Mouse (Mus musculus) heart, postnatal 36 days (tissue): ENCODE data around the gene Pcyt1a. TPM values are rescaled to one million over a fixed set of nuclear protein-coding genes. Genes with fewer than 3 reads are reported as not detected.
A peak's percentile ranks its signal among the peaks of the same experiment; 100 is the strongest.
"Not testable (repeated sequence)": the region's sequence is repeated elsewhere in the genome, so short reads cannot be mapped to it uniquely, and the experiment has no call there.

Source experiments
- DNase-seq, 2 experiments: peaks; one replicate each; pipeline ENCODE4 v3.0.0; 2021 to 2022
- intact Hi-C: fragments of 180-260 bp; cut with DNase I; formaldehyde crosslinking; loops from one replicate; pipeline ENCODE4 v1.15.1; 2025
- total RNA-seq, 2 experiments: library from RNA; stranded (reverse); gene quantifications; 2 replicates each; pipeline ENCODE4 v1.2.3; 2021

The Pcyt1a gene
- total RNA-seq, 2 experiments from 2014 or later = 127 to 141 TPM

- DNase-seq = no peak
Observed at GRCm38 (mm10) chr16:32468488-32468887, 37.8 kb downstream of the Pcyt1a start.

GRCm38 (mm10) chr16:32469404-32470105 is 38.8 kb downstream of the Pcyt1a start:
- no peak for DNase-seq
- intact Hi-C loops = no loop called here

More at GRCm38 (mm10) chr16:32468488-32468887, 37.8 kb downstream of the Pcyt1a start:
- intact Hi-C loops = no loop called here

DNA sequence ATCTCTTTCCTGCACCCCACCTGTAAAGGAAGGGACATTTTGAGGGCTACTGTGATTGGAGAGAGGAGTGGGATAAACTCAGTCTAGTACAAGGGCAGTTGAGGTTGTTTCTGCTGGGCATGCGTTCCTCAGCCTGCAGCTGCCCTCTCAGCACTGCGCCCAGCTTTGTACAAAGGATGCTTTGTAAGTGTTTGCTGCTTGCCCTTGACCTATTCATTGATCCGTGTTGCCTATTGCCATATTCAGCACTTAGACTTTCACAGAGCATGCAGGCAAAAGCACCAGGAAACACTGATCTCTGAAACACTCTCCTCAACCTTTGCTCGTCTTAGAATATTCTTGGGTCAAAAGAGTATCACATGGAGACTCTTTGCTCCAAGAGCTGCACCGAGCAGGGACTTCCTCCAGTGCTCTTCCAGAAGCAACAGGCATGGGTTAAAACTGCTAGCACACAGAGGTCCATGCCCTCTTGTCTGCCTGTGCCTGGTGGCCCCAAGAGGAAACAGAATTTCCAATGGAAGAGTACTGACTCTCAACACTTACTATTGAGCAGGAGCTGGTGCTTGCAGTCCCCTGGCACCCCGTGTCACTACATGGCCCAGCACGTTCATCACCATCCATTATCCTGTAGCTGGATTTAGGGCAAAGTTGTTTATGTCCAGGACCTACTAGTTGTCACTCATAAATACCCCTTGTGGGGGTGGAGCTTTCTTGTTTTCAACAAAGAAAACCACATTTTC is 41.7 kb downstream of the Pcyt1a start:
- no peak for DNase-seq
- intact Hi-C loops = no loop called here

DNA sequence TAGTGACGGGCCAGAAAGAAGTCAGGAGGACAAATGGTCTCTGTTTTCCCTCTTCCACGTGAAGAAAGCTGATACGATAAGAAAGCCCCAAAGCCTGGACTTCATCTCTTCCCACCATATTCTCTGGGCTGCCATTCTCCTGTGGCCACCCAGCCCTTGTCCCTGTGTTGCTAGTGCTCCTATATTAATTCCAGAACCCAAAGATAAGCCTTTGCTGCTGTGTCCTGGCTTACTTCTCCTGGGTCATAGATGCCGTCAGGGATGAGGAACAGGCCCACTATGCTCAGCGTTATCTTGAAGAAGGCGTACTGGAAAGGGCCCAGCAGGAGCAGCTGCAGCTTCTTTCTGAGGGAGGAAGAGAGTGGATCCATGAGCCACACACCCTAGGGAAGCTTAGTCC is 46.6 kb downstream of the Pcyt1a start:
- intact Hi-C loops = no loop called here

GRCm38 (mm10) chr16:32479415-32479814 is 48.7 kb downstream of the Pcyt1a start:
- DNase-seq = no peak
- intact Hi-C loops = no loop called here

More for the DNA sequence above, 46.6 kb downstream of the Pcyt1a start:
- DNase-seq = no peak

GRCm38 (mm10) chr16:32484431-32484871 is 53.7 kb downstream of the Pcyt1a start:
- intact Hi-C loops = no loop called here

DNA sequence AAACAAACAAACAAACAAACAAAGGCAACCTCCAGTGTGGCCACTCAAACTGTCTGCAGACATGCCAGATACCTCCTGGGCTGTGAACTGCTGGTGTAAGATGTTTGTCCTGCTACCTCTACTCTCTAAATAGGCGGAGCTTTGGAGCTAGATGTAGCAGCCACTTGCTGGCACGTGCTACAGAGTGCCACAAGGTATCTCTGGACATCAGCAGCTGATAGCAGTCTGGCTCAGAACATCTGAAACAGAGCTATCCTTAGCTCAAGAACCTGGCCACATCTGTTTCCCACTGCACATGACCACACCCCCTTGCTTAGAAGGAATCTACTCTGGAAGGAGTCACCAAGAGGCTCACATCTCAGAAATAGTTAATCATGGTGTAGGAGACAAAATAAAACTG is 54.5 kb downstream of the Pcyt1a start:
- no peak for DNase-seq
- intact Hi-C loops = no loop called here

More at GRCm38 (mm10) chr16:32484431-32484871, 53.7 kb downstream of the Pcyt1a start:
- no peak for DNase-seq

- intact Hi-C loops = no loop called here
- DNase-seq = no peak
Observed at GRCm38 (mm10) chr16:32486046-32486445, 55.3 kb downstream of the Pcyt1a start.

DNA sequence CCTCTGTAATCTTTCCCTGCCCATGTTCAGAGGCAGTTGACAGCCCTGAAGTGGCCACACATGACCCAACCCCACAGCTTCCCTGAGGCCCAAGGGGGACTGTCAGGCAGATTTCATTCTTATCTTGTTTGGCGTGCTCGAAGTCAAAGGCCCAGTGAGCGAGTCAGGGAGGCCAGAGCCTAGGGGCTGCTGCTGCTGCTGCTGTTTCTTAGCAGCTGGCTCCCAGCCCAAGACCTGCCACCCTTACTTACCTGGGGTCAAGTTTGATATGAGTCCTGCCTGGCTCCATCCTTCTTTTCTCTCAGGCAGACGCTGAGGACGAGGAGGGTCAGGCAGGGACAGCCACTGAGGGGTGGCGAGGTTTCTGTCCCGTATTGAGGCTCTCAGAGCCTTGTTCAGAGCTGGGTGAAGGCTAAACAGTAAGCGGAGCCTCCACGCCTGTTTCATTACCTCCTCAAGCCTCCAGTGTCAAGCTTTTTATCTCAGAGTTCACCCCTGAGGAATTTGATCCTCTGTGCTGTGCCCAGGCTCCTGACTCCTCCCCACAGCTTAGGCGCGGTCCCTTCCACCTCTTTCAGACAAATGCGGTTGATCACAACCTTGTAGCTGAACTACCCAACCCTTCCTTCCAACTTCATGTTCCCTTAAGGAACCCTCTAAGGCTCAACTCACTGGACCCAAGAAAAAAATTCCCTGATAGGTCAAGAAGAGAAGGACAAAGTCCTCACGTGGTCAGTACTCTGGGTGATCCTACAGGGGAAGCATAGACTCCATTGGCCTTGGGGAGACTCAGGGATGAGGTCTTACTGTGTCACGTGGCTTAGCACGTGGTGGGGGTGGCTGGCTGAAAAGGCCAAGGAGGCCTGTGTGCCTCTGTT is 56.8 kb downstream of the Pcyt1a start, which contains the start of gene Slc51a:
Gene Slc51a (minus strand): TSS at position 646 of the 878 bp plus-strand sequence.
- DNase-seq = no peak
- intact Hi-C loops = no loop called here

GRCm38 (mm10) chr16:32488939-32489338 is 58.2 kb downstream of the Pcyt1a start:
- no peak for DNase-seq
- intact Hi-C loops = no loop called here

- intact Hi-C loops, DNase-seq: not testable (repeated sequence)
Observed at GRCm38 (mm10) chr16:32494371-32494770, 63.6 kb downstream of the Pcyt1a start.

- intact Hi-C loops = loop anchor here (5.0 kb wide), 2 partner anchors 124 to 234 kb away; no protein-coding TSS in a partner anchor
- no peak for DNase-seq
Observed at GRCm38 (mm10) chr16:32495965-32496364, 65.2 kb downstream of the Pcyt1a start, which contains the start of gene Zdhhc19. Gene Zdhhc19, plus strand, starts transcription at chr16:32496265.

DNA sequence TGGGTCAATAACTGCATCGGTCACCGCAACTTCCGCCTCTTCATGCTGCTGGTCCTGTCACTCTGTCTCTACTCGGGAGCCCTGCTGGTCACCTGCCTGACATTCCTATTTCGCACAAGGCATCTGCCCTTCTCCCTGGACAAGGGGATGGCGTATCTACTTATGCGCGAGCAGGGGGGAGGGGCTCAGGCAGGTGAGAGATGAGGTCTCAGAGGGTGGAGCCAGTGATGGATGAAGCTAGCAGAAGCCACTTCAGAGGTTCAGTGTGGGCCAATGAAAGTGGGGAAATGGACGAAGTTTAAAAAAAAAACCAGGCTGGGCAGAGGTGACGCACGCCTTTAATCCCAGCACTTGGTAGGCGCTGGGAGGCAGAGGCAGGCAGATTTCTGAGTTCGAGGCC is 68.3 kb downstream of the Pcyt1a start:
- DNase-seq = no peak
- intact Hi-C loops = loop anchor here (2.0 to 5.0 kb wide), 3 partner anchors 127 to 382 kb away; no protein-coding TSS in a partner anchor

- peak; percentile 81 to 88 for DNase-seq
- intact Hi-C loops = loop anchor here (2.0 to 5.0 kb wide), 3 partner anchors 127 to 383 kb away; no protein-coding TSS in a partner anchor
Observed at GRCm38 (mm10) chr16:32499430-32500037, 68.8 kb downstream of the Pcyt1a start.

- no peak for DNase-seq
- intact Hi-C loops = no loop called here
Observed at GRCm38 (mm10) chr16:32501459-32501858, 70.7 kb downstream of the Pcyt1a start.

DNA sequence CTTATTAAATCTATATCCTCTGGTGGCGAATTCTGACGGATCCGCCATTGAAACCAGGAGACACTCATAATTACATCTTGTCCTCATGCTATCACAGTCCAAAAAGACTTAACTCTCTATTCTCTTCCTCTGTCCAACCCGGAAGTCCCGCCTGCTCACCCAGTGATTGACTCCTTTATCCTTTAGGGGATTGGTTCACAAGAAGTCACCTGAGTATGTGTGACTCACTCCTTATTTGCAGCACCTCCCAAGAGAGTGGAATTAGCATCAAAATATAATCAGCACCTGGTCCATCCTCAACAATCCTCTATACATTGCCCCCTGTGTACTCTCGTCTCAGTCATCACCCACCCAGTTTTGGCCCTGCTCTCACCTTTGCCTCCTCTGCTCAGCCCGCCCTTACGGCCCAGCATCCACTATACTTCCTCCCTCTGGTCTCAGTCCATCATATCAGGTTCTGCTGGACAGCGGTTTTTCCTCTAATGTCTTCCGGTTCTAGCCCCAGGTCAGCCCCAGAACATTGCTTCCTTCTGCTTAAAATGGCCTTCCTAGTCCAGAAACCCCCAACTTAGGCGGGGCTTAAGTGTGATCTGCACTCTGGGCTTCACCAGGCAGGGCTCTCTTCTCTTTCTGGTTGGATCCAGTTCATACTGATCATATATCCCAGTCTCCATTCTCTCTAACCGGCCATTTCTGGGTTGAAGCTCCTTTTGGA is 72.1 kb downstream of the Pcyt1a start:
- intact Hi-C loops = no loop called here
- no peak for DNase-seq

DNA sequence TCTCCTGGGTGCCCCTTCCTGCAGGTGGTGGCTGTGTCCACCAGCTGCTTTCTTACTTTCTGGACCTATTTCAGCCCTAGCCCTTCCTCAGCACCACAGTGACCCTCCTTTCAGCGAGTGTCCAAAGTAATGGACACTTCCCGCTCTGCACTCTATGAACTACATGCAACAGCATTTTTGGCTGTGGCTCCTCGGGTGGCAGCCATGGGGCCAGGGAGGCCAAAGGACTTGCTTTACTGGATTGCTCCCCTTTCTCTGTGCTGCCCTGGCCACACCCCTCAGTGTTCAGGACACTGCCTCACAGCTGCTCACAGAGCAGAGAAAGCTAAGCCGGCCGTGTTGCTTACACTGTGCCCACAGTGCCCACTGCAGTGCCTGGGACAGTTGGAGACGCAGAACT is 72.9 kb downstream of the Pcyt1a start:
- DNase-seq = no peak
- intact Hi-C loops = no loop called here

DNA sequence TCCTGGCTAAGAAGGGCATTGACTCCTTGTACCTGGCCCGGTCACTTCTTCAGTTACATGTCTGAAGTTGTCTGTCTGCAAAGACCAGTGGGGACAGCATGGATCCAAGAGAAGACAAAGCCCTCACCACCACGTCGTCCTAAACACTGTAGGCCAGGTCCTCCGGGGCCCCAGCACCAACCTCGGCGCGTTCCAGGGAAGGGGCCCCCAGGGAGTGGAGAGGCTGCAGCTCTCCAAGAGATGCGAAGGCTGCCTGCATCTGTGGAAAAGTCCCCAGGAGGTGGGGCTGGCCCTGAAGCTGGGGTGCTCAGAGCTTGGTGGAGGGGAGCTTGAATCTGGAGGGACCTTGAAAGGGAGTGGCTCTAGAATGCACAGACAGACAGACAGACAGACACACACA is 75.6 kb downstream of the Pcyt1a start:
- DNase-seq = no peak
- intact Hi-C loops = loop anchor here (2.0 kb wide), 1 partner anchor 131 kb away; no protein-coding TSS in a partner anchor

DNA sequence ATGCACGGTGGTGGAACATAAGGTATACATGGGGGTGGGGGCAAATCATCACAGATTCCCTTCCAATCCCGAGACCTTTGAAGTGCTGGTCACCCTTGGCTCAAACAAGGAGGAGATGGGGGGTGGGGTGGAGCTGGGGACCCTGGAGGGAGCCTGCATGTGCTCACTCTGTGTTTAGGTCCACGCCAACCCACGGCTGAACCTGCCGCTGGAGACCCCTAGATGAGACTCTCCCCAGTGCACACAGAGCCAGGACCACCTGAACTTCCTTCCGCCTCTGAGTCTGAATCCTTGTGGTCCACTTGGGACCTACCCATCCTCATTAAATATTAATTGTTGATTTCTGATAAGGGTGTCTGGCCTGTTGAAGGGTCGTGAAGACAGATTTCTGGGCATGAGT is 76.1 kb downstream of the Pcyt1a start:
- intact Hi-C loops = loop anchor here (2.0 kb wide), 1 partner anchor 130 kb away; no protein-coding TSS in a partner anchor
- DNase-seq = no peak
